Mouse (Mus musculus) ZHBTc4 (cell line): Measurements from ENCODE around the gene Dusp10.

ENCODE experiments used
- DNase-seq: peaks from one replicate; pipeline ENCODE4 v3.0.0-alpha.2; 2011; ENCODE audit warnings: low read depth, low spot score

Dusp10 gene

DNA sequence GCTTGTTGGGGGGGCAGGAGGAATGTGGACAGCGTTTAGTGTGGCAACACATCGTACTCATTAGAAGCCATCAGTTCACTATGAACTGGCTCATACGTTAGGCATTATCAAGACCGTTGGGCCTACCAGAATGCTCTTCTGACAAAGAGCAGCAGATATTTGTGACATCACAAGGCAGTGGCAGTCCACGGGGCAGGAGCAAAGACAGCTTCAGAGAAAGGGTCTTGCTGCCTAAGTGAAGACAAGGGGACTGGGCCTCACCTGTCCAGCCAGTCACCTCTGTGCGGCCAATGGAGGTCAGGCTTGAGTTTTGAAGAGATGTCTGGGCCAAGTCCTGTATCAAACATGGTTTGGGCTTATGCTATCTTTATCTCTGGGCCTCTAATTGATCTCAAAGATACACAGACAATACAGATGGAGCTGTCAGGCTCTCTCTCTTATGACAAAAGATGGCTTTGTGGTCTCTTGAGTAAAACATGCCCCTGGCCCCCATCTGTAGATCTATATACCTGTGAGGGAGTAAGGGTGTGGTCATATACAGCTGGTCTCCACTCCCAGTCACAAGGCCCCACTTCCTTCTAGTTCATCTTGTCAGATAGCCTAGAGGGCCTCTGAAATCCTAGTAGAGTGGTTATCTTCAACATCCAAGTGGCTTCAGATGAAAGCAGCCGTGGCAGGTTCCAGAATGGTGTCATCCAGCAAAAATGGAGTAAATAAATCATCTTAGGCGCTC, 17.1 kb downstream of the Dusp10 start:
- no peak for DNase-seq

DNA sequence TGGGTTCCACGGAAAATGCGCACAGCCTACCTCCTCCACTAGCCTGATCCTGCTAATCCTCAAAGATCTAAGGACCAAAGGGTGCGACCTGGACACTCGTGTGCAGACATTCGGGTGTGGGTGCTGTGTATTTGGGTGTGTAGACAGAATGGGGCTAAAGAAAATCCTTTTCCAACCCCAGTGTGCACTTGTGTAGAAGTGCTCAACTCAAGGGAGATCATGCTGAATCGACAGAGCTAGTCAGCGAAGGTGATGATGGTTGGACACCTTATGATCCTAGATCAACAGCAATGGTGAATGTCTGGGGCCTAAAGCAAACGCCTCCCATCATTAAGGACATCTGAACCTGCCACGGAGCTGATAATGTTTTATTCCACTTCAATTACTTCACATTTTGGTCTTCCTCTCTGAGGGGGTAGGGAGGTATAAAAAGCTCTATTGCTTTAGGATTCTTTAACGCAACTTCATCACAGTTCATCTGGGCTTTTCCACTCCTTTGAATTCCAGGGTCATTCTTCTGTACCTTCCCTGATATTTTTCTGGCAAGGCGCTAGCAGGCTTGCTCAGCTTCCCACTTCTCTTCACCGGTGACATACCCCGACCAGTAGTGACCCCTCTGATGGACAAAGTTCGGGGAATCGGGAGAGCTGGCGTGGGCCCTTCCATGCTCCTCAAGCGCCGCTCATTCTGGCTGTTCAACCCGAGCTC, 19.7 kb downstream of the Dusp10 start:
- DNase-seq, result no peak

DNA sequence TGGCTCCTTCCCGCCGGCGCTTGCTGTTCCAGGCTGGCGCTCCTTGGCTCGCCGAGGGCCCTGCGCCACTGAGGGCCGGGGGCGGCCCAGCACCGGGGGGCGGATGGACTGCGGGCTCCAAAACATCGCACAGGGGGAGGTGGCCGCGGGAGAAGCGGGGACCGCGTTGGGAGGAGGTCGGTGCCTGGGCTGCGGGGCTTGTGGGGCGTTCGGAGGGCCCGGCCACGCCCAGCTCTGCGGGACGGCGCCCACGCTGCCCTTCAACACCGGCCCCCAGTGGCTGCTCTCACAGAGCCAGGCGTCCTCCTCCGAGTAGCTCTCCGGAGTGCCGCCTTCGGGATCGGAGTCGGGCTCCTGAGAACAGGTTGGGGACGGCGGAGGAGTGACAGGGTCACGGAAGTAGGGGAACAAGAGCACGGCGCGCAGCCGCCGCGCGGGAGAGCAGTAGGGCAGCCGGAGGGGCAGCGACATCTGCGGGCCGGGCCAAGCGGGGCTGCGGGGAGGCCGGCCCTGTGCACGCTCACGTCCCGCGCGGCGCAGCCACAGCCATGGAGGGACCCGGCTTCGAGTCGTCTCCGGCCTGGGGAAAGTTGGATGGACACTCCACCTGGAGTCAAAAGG, 20.4 kb downstream of the Dusp10 start:
- DNase-seq, result no peak

DNA sequence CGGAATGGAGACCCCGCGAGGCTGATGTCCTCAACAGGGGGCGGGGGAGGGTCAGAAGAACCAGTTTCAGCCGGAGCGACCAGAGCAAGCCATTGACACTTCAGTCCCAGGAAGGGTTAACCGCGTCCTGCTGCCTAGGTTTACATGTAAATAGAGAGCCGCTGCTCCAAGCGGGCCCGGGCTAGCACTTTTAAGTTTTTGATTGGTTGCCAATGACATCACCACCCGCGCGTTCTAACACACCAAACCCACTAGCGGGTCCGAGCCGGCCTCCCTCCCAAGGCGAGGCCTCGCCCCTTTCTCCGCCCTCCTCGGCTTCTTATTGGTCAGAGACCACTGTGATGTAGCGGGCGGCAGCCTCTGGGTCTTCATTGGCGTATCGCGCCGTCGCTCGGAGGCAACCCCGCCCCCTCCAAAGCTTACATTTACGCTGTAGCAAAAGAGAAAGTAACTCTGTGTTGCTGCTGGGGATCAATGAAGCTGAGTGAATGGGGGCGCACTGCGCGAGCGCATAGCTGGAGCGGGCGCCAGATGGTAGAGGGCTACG, 21.0 kb downstream of the Dusp10 start, which contains the start of gene 1700056E22Rik:
TSS of gene 1700056E22Rik (minus strand) at position 291 of the 547 bp plus-strand sequence.
- peak; percentile 100 for DNase-seq

DNA sequence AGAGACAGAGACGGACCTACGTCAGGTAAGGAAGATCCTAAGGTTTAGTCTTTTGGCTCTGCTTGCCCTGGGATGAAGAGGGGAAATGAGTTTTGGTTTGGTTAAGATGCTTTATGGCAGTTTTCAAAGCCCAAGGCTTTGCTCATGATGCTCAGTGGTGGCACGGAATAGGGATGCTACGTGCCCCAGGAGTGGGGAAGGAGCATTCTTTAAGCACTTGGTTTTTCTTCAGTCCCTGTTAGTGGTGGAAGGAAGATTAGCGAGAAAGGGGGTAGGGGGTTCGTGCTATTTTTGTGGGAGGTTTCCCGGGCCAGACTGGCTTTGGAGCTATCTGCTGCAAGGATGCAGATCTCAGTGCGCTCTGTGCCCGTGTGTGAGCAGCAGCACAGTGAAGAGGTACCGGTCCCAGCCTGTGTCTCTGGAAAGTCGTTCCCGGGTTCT, 21.7 kb downstream of the Dusp10 start:
- no peak for DNase-seq

DNA sequence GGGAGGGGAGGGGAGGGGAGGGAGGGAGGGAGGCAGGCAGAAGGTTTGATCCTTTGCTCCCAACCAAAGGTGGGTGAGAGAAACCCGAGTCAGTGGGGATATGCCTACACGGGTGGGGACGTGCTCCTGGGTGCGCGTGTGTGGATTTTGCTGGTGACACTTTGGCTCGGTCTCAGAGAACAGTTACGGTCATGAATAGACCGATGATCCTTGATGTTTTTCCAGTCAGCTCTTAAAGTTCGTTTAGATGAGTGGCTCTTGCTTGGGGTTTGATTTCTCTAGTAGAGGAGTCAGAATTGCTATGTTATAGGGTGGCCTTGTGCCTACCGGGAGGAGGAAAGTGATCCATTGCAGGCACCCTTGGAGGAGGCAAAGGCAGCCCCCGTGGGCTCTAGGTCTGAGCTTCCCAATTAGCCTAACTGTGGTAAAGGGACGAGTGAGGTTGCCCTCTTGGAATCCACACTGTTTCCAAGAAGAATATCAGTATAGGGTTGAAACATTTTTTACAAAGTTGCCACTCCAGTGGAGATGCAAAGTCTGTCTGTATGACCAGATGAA, 22.3 kb downstream of the Dusp10 start:
- DNase-seq, result no peak

DNA sequence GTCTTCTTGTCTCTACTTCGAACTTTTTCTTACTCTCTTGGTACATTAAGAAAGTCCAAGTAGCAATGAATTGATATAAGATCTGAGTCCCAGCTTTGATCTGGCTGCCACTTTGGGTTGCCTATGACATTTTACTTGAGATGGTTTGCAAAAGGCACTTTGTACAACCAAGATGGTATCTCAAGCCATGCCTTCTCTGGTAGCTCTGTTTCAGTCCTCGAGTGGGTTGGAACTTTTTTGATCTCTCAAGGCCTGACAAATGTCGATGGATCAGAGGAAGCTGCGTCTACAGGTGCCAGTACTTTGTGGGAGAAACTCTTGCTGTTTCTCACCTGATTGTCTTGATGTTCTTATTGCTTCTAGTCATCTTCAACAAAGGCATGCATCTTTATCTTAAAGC, 24.7 kb downstream of the Dusp10 start:
- DNase-seq, result no peak

DNA sequence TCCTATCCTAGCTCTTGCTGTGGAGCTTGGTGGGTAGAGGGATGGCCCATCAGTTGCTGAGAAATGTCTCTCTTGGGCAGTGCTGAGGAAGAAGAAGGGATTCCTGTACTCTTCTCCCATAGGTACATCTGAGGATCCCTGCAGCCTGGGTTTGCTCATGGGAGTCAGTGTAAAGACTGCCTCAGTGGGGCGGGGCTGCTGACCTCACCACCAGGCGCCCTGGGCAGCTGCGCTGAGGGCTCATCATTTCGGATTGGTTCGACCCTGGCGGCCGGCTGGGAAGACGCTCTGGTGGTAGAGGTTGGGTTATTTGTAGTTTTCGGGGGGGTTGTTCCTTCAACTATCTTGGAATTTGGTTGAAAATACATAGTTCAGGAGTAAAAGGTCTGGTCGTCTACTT, 26.2 kb downstream of the Dusp10 start:
- DNase-seq, result no peak

DNA sequence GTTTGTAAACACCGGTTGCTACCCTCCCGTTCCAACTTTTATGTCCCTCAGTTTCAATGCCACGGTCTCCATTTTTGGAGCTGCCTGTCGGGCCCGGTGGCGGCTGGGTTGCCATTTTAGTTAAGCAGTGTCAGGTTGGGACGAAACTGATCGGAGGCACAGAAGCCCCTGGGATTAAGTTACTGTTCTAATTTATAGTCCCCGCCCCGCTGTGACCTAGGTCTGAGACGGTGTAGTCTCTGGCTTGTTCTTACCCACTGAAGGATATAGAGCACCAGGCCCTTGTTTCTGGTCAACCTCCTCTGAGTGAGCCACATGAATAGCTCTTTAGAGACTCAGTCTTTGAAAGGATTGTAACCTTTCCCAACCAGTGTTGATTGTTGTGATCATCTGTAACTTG, 27.1 kb downstream of the Dusp10 start:
- DNase-seq, result no peak

DNA sequence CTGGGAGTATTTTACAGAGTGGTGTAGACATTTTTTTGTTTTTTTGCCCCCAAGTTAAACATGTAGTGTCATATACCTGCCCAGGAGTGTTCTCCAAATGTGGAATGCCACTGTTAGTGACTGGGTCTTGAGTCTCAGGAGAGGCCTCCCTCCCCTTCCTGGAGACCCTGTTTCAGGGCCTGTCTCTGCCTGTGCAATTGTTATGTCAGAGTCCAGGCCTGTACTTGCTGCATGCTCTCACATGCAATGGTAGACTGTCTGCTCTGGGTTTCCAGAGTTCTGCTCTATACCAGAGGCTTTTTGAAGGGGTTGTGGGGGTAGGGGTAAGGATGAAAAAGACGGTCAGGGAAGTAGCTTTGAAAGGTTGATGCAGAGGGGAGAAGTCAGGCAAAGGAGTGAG, 27.8 kb downstream of the Dusp10 start:
- no peak for DNase-seq

DNA sequence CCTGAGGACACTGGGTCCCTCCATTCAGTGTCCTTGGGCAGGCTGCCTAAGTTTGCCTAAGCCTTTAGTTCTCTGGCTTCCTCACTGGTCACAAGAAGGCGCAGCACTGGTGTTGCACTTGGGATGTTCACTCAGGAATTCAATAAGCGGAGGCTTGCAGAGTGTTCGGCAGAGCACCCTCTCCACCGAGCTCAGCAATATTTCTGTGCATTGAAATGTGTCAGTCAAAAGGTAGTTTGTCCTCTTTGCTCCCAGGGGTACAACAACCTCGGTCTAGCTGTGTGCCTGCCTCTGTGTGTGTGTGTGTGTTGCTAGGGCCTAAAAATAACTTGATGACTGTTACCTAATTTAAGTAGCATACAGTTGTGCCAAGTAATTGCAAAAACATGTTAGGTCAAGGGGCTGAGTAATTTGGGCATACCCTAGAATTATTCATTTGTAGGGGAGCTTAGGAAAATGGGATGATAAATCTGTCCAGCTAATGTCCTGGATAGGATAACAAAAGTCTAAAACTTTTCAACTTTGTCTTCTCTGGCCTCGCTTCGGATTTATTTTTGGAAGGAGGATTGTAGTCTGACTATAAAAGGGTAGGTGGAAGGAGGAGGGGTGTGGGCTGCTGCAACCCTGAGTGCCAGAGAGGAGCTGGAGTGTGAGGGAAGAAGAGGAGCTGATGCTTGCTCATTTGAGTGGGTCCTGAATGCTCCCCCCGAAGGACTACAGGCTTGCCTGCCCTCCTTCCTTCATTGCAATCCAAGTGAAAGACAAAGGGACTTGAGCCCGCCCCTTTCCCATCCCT, 28.9 kb downstream of the Dusp10 start:
- DNase-seq, result no peak

DNA sequence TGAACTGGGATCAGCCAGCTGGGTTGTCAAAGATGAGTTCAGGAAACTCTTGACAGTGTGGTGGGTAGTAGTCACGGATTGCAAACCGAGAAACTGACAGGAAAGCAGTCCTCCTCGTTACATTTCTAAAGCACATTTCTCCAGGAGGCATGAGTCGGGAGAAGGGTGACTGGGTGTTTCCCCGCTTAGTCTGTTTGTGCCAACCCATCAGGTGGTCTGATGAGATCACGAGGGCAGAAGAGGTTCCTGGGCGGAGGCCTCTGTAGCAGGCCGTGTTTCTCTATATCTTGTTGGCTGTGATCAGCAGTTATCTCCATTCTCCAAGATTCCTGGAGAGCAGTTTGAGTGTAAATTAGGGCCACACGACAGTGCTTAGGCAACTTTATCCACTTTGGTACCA, 29.6 kb downstream of the Dusp10 start:
- DNase-seq, result peak; percentile 55

DNA sequence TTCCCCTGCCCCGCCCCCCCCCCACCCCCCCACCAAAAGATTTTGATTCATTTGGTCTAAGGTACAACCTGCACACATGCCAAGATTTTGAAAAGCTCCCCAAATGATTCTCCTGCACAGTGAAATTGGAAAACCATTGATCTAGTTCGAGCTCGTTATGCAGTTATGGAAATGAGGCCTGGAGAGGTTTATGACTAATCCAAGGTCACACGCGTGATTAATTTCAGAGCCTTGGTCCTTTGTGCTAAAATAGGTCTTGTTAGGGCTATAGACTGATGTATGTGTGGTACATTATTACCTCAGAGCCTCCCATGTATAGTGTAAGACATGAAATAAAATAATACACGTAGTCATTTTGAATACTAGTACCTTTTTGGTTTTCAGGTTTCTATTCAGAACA, 30.3 kb downstream of the Dusp10 start:
- no peak for DNase-seq

DNA sequence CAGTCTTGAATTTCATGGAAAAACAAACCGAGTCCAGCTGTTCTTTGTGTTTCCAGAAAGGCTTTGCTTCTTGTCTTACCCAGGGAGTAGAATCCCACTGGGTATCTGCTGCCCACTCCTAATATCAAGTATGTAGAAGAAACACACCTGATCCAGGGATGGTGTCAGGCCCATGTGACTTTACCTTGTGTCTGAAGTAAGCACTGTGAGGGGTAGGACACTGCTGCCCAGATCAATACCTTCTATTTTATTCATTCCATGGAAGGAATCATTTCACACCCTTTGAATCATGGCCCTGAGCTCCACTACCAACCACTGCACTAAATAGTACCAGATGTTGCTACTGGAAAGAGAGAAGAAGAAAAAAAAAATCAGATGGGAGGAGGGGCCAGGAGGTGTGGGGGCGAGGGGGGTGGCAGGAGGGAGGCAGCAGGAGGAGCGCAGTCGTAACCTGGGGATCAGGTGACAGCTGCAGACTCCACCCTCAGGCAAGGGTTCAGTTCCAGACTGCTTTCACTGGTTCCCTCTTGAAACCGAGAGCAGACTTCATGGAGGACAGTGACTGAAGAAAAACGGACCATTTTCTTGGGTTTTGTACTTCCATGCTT, 33.1 kb downstream of the Dusp10 start:
- DNase-seq, result peak; percentile 35

DNA sequence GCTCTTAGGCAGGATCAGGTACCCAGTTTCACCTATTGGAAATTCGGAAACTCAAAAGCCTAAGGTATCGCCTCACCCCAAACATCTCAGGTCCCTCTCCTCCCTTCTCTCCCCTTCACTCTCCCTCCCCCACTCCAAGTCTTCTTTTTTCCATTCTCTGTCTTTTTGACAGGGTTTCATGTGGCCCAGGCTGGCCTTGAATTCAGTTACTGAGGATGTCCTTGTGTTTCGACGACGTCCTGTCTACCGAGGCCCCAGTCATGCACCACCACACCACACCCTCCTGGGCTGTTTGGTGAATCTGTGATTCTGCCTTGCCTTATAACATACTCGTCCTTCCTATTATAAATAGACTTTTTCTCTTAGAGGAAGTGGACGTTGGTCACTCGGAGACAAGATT, 34.7 kb downstream of the Dusp10 start:
- no peak for DNase-seq

DNA sequence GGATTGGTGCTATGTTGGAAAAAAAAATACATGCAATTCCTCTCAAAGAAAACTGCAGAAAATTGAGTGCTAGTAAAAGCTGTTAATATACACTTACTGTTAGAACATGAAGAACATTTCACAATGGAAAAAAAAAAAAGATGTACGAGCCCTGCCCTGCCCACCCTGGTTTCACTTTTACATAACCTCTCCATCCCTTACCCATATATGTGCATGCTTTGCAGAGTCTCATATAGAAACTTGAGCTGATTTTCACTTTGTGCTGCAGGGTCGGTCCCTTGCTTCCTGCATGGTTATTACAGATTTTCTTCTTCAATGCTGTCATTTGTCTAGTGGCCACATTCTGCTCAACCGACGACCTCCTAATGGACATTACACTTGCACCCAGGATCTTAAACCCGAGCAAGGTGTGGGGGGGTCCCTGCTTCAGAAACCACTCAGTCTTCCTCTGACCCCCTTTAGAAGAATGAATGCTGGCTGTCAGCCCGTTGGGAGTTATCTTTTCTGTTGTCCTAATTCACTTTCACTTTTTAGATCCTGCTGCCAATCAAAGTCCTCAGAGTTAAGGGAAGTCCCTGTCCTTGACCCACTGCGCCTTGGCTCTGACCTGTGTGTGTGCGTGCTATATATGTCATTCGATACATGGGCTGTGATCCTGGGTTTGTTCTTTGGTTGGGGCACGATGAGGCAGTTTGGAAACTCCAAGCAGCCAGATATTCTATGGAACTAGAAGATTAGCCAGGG, 35.7 kb downstream of the Dusp10 start:
- no peak for DNase-seq

DNA sequence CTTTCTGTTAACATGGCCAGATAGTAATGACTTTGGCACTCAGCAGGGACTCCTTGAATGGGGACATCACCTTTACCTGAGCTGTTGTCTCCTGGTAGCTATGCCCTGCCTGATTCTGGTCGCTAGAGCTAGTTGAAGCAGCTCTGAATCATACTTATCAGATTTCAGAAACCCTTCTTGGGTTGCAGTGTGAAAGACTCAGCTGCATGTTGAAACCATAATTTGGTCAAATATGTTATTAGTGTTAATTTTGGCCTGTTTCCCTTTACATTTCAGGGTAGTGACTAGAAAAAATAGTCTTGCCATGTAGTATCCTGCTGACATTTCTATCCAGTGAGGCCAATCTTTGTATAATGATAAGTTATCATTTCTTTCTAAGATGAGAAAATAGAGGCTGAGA, 38.2 kb downstream of the Dusp10 start:
- DNase-seq, result no peak

DNA sequence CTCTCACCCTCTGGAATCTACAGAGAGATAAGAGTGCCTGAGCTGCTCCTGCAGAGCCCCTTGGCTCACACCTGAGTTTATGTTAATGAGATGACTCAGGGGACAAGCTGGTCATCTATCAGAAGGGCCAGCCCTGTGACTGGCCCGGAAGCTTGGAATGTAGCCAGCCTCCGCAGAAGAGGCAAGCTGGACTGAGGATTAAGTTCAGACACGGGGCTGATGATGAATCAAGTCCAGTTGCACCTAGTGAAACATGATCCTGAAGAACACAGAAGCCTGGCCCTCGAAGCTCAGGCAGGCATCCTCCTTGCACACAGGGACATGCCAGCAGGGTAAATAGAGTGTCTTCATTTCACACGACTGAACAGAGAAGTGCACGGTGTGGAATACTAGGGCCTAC, 38.7 kb downstream of the Dusp10 start:
- no peak for DNase-seq

DNA sequence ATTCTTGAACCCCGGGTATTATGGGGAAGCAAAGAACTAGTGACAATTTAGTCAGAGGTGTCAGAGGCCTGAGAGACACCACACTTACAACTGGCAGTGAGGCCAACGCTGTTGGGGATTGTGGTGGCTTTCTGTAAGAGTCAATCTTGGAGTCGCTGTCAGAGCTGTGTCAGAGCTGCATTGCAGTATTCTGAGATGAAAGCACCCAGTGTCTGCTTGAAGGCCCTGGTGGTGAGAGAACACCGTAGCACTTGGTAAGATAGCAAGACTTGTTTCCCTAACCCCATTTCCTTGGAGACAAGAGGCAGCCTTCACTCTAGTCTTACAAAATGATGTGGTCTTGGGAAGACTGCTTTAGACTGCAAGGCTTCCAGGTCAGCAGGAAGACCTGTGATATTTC, 39.2 kb downstream of the Dusp10 start:
- DNase-seq, result no peak

DNA sequence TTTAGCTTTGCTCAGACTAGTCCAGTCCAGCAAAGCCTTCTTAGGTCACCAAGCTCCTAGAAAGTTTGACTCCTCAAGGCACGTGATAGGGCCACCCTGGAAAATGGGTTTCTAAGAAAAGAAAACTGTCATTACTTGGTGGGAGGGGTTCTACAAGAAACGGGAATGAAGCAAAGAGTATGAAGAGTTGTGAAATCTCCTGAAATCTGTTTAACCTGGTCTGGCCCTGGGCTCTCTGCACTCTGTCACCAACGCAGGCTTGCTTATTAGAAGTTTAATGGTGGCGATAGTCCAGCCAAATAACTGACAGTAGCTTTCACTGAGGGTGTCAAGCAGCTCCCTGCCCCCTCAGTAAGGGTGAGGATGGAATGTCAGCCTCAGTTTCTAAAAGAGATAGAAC, 40.0 kb downstream of the Dusp10 start:
- no peak for DNase-seq
